Mouse (Mus musculus) stomach, embryonic 14.5 days (tissue): ENCODE measurements around the gene Mrps7. TPM values are rescaled to one million over a fixed set of nuclear protein-coding genes. Genes with fewer than 3 reads are reported as not detected.

Experiments
- ATAC-seq: fragments of 200-750 bp; cut with Nextera tagmentation; 2 replicates; pipeline ENCODE4 v1.8.0; 2017; ENCODE audit warnings: low read depth, moderate TSS enrichment; ENCODE audit not compliant: insufficient number of reproducible peaks, insufficient read depth, low FRiP score
- H3K27ac ChIP-seq: fragments of 300-500 bp; sonication (generic); 2 replicates; pipeline ENCODE4 v1.5.1; 2014; ENCODE audit warnings: mild to moderate bottlenecking, low read length, moderate library complexity, mixed read lengths
- H3K27me3 ChIP-seq: fragments of 300-500 bp; sonication (generic); 2 replicates; pipeline ENCODE4 v1.6.1; 2014; ENCODE audit warnings: low read length, control low read depth, mixed read lengths; ENCODE audit not compliant: control insufficient read depth, insufficient read depth
- H3K36me3 ChIP-seq: fragments of 300-500 bp; sonication (generic); 2 replicates; pipeline ENCODE4 v1.6.1; 2014; ENCODE audit warnings: mild to moderate bottlenecking, control low read depth, low read length, moderate library complexity, mixed read lengths; ENCODE audit not compliant: control insufficient read depth, insufficient read depth
- H3K4me1 ChIP-seq: fragments of 300-500 bp; sonication (generic); 2 replicates; pipeline ENCODE4 v1.6.1; 2014; ENCODE audit warnings: low read length, control low read depth, mixed read lengths; ENCODE audit not compliant: control insufficient read depth, insufficient read depth
- H3K4me2 ChIP-seq: fragments of 300-500 bp; sonication (generic); replicated peaks from 2 replicates; pipeline ENCODE4 v1.6.1; 2014; ENCODE audit warnings: low read depth, low read length, control low read depth
- H3K4me3 ChIP-seq: fragments of 300-500 bp; sonication (generic); 2 replicates; pipeline ENCODE4 v1.5.1; 2014; ENCODE audit warnings: low read depth, low read length, control low read depth
- H3K9ac ChIP-seq: fragments of 300-500 bp; sonication (generic); replicated peaks from 2 replicates; pipeline ENCODE4 v1.6.1; 2014; ENCODE audit warnings: low read depth, mild to moderate bottlenecking, control low read depth, low read length, moderate library complexity, mixed read lengths
- H3K9me3 ChIP-seq: fragments of 300-500 bp; sonication (generic); 2 replicates; pipeline ENCODE4 v1.6.1; 2016; ENCODE audit warnings: low read depth, low read length, control low read depth; ENCODE audit not compliant: control insufficient read depth
- WGBS: fragments of 180-500 bp; shearing (Covaris S2); extraction: QIAGEN DNeasy Blood & Tissue Kit; methylation state at CpG from one replicate; pipeline ENCODE4 v1.1.7; 2014; 5-methylcytosine and 5-hydroxymethylcytosine counted together
- polyA plus RNA-seq: library from polyadenylated mRNA; unstranded; fragments of >200 nt; fragmentation: Nextera tagmentation; extraction: Ambion mirVana; gene quantifications from 2 replicates; pipeline ENCODE4 v1.2.1, GENCODE M21; 2014

Gene Mrps7
- polyA plus RNA-seq, 1 experiment from 2014 or later = 88.8 TPM

GRCm38 (mm10) chr11:115635484-115635883 is 31.8 kb downstream of the Mrps7 start:
- Histone ChIP-seq H3K9me3 (no peaks in the 10 kb centered on the region), H3K9ac (no peak overlapping the region), H3K4me1 (peaks cover 4% of the 10 kb centered on the region; the same call in 1 of the 2 replicates), H3K4me3 (no peak overlapping the region), H3K27me3 (no peaks in the 10 kb centered on the region), H3K4me2 (no peak overlapping the region), H3K27ac (no peak overlapping the region), H3K36me3 (no peaks in the 10 kb centered on the region)
- no peak for ATAC-seq
- 66% methylated on average over 8 of the region's 8 CpGs for WGBS

GRCm38 (mm10) chr11:115636960-115637359 is 33.2 kb downstream of the Mrps7 start:
- Histone ChIP-seq H3K4me1 (peaks cover 4% of the 10 kb centered on the region; the same call in 1 of the 2 replicates), H3K27ac (no peak overlapping the region), H3K36me3 (no peaks in the 10 kb centered on the region), H3K4me3 (no peak overlapping the region), H3K9ac (no peak overlapping the region), H3K9me3 (no peaks in the 10 kb centered on the region), H3K4me2 (no peak overlapping the region), H3K27me3 (no peaks in the 10 kb centered on the region)
- WGBS = 63% methylated on average over 3 of the region's 3 CpGs
- no peak for ATAC-seq

- Histone ChIP-seq H3K4me1 (peaks cover 4% of the 10 kb centered on the region; the same call in 1 of the 2 replicates), H3K27ac (no peak overlapping the region), H3K4me2 (no peak overlapping the region), H3K9me3 (no peaks in the 10 kb centered on the region), H3K9ac (no peak overlapping the region), H3K27me3 (no peaks in the 10 kb centered on the region), H3K36me3 (no peaks in the 10 kb centered on the region), H3K4me3 (no peak overlapping the region)
- ATAC-seq = no peak
- WGBS = 61% methylated on average over 5 of the region's 5 CpGs
Measured at GRCm38 (mm10) chr11:115638498-115639409, 35.0 kb downstream of the Mrps7 start.

- 70% methylated on average over 4 of the region's 4 CpGs for WGBS
- Histone ChIP-seq H3K36me3 (no peaks in the 10 kb centered on the region), H3K9ac (no peak overlapping the region), H3K4me2 (no peak overlapping the region), H3K4me3 (no peak overlapping the region), H3K9me3 (no peaks in the 10 kb centered on the region), H3K4me1 (peaks cover 4% of the 10 kb centered on the region; the same call in 1 of the 2 replicates), H3K27ac (no peak overlapping the region), H3K27me3 (no peaks in the 10 kb centered on the region)
- no peak for ATAC-seq
Measured at GRCm38 (mm10) chr11:115639540-115639939, 35.8 kb downstream of the Mrps7 start.

GRCm38 (mm10) chr11:115640311-115640828 is 36.6 kb downstream of the Mrps7 start:
- Histone ChIP-seq H3K36me3 (no peaks in the 10 kb centered on the region), H3K4me1 (peaks cover 4% of the 10 kb centered on the region; the same call in 1 of the 2 replicates), H3K9me3 (no peaks in the 10 kb centered on the region), H3K4me3 (no peak overlapping the region), H3K4me2 (no peak overlapping the region), H3K27me3 (no peaks in the 10 kb centered on the region), H3K27ac (no peak overlapping the region), H3K9ac (no peak overlapping the region)
- WGBS = 80% methylated on average over 3 of the region's 4 CpGs
- ATAC-seq = no peak

- H3K4me1 ChIP-seq = peaks cover 4% of the 10 kb centered on the region; the same call in 1 of the 2 replicates
- no peak for ATAC-seq
- H3K27me3 ChIP-seq = no peaks in the 10 kb centered on the region
- H3K9me3 ChIP-seq = no peaks in the 10 kb centered on the region
- no peaks in the 10 kb centered on the region for H3K36me3 ChIP-seq
- no peak overlapping the region for H3K27ac ChIP-seq
- no peak overlapping the region for H3K4me3 ChIP-seq
- no peak overlapping the region for H3K4me2 ChIP-seq
- no peak overlapping the region for H3K9ac ChIP-seq
- 53% methylated on average over 14 of the region's 14 CpGs for WGBS
Measured at GRCm38 (mm10) chr11:115640978-115641663, 37.4 kb downstream of the Mrps7 start.

GRCm38 (mm10) chr11:115641664-115642036 is 37.9 kb downstream of the Mrps7 start:
- no peak for ATAC-seq
- no peak overlapping the region for H3K4me2 ChIP-seq
- H3K27ac ChIP-seq = no peak overlapping the region
- no peaks in the 10 kb centered on the region; the same call in 1 of the 2 replicates for H3K36me3 ChIP-seq
- no peak overlapping the region for H3K9ac ChIP-seq
- H3K4me3 ChIP-seq = no peak overlapping the region
- WGBS = 89% methylated on average over 4 of the region's 4 CpGs
- H3K9me3 ChIP-seq = no peaks in the 10 kb centered on the region
- H3K27me3 ChIP-seq = no peaks in the 10 kb centered on the region
- H3K4me1 ChIP-seq = peaks cover 4% of the 10 kb centered on the region; the same call in 1 of the 2 replicates

- Histone ChIP-seq H3K4me2 (no peak overlapping the region), H3K27me3 (no peaks in the 10 kb centered on the region), H3K36me3 (no peaks in the 10 kb centered on the region; the same call in 1 of the 2 replicates), H3K9ac (no peak overlapping the region), H3K4me1 (peaks cover 4% of the 10 kb centered on the region; the same call in 1 of the 2 replicates), H3K9me3 (no peaks in the 10 kb centered on the region), H3K4me3 (no peak overlapping the region), H3K27ac (no peak overlapping the region)
- ATAC-seq = no peak
- 92% methylated on average over 2 of the region's 2 CpGs for WGBS
Measured at GRCm38 (mm10) chr11:115642705-115643104, 39.0 kb downstream of the Mrps7 start.
